Mouse (Mus musculus) hindbrain, embryonic 14.5 days (tissue): Measurements from ENCODE around the gene Nebl. TPM values are rescaled to one million over a fixed set of nuclear protein-coding genes. Genes with fewer than 3 reads are reported as not detected.
A peak's percentile ranks its signal among the peaks of the same experiment; 100 is the strongest.

Experiments used
- ATAC-seq: fragments of 200-750 bp; cut with Nextera tagmentation; 2 replicates; pipeline ENCODE4 v1.8.0; 2017; ENCODE audit warnings: moderate number of reproducible peaks, mild to moderate bottlenecking, moderate TSS enrichment, moderate library complexity; ENCODE audit not compliant: low FRiP score
- DNase-seq: peaks from one replicate; pipeline ENCODE4 v3.0.0-alpha.2; 2015; ENCODE audit warnings: low spot score
- H3K27ac ChIP-seq: fragments of 300-500 bp; sonication (generic); 2 replicates; pipeline ENCODE4 v1.5.1; 2014; ENCODE audit warnings: mild to moderate bottlenecking, moderate library complexity
- H3K27me3 ChIP-seq: fragments of 300-500 bp; sonication (generic); 2 replicates; pipeline ENCODE4 v1.6.1; 2014; ENCODE audit warnings: mild to moderate bottlenecking, low read length, mixed read lengths; ENCODE audit not compliant: control insufficient read depth, insufficient read depth
- H3K36me3 ChIP-seq: fragments of 300-500 bp; sonication (generic); replicated peaks from 2 replicates; pipeline ENCODE4 v1.6.1; 2014; ENCODE audit not compliant: control insufficient read depth, insufficient read depth
- H3K4me1 ChIP-seq: fragments of 300-500 bp; sonication (generic); replicated peaks from 2 replicates; pipeline ENCODE4 v1.6.1; 2014; ENCODE audit warnings: antibody characterized with exemption, low read length, mixed read lengths; ENCODE audit not compliant: control insufficient read depth, insufficient read depth
- H3K4me2 ChIP-seq: fragments of 300-500 bp; sonication (generic); replicated peaks from 2 replicates; pipeline ENCODE4 v1.6.1; 2014; ENCODE audit warnings: mild to moderate bottlenecking, moderate library complexity
- H3K4me3 ChIP-seq: fragments of 300-500 bp; sonication (generic); replicated peaks from 2 replicates; pipeline ENCODE4 v1.5.1; 2014; ENCODE audit warnings: mild to moderate bottlenecking, low read length
- H3K9ac ChIP-seq: fragments of 300-500 bp; sonication (generic); 2 replicates; pipeline ENCODE4 v1.6.1; 2014
- H3K9me3 ChIP-seq: fragments of 300-500 bp; sonication (generic); 2 replicates; pipeline ENCODE4 v1.6.1; 2016; ENCODE audit warnings: low read length; ENCODE audit not compliant: control insufficient read depth
- WGBS: fragments of 180-500 bp; shearing (Covaris S2); extraction: QIAGEN DNeasy Blood & Tissue Kit; methylation state at CpG from one replicate; pipeline ENCODE4 v1.1.7; 2014; 5-methylcytosine and 5-hydroxymethylcytosine counted together
- polyA plus RNA-seq: library from polyadenylated mRNA; unstranded; fragments of >200 nt; fragmentation: Nextera tagmentation; extraction: Ambion mirVana; gene quantifications from 2 replicates; pipeline ENCODE4 v1.2.1, GENCODE M21; 2014

Gene Nebl
- polyA plus RNA-seq, 1 experiment from 2014 or later, result 11.1 TPM

- ATAC-seq (no peak), DNase-seq (no peak)
- H3K9me3 ChIP-seq, result 0 out of 2 replicates have a peak, but pooled peaks cover 3% of the 10 kb centered on the region
- H3K27ac ChIP-seq, result no peak overlapping the region
- no peak overlapping the region for H3K9ac ChIP-seq
- H3K36me3 ChIP-seq, result no peaks in the 10 kb centered on the region
- no peaks in the 10 kb centered on the region for H3K27me3 ChIP-seq
- H3K4me3 ChIP-seq, result no peak overlapping the region
- 69% methylated on average over 5 of the region's 5 CpGs for WGBS
- no peak overlapping the region for H3K4me2 ChIP-seq
- no peaks in the 10 kb centered on the region for H3K4me1 ChIP-seq
Observed at GRCm38 (mm10) chr2:17658176-17658575, 73.1 kb downstream of the Nebl start.

GRCm38 (mm10) chr2:17650147-17650834 is 81.0 kb downstream of the Nebl start:
- H3K4me3 ChIP-seq, result no peak overlapping the region

GRCm38 (mm10) chr2:17649728-17650127 is 81.5 kb downstream of the Nebl start:
- Histone ChIP-seq H3K4me1 (no peaks in the 10 kb centered on the region), H3K4me3 (no peak overlapping the region), H3K9ac (no peak overlapping the region), H3K27ac (no peak overlapping the region), H3K4me2 (no peak overlapping the region), H3K36me3 (no peaks in the 10 kb centered on the region), H3K9me3 (0 out of 2 replicates have a peak, but pooled peaks cover 3% of the 10 kb centered on the region), H3K27me3 (no peaks in the 10 kb centered on the region)
- WGBS, result 59% methylated on average over 3 of the region's 3 CpGs
- DNase-seq (no peak), ATAC-seq (no peak)

More at GRCm38 (mm10) chr2:17650147-17650834, 81.0 kb downstream of the Nebl start:
- no peak for DNase-seq
- no peak overlapping the region for H3K9ac ChIP-seq
- 60% methylated on average over 10 of the region's 10 CpGs for WGBS
- H3K4me2 ChIP-seq, result no peak overlapping the region
- 0 out of 2 replicates have a peak, but pooled peaks cover 3% of the 10 kb centered on the region for H3K9me3 ChIP-seq
- ATAC-seq, result no peak
- no peaks in the 10 kb centered on the region for H3K36me3 ChIP-seq
- no peaks in the 10 kb centered on the region for H3K4me1 ChIP-seq
- H3K27ac ChIP-seq, result no peak overlapping the region
- no peaks in the 10 kb centered on the region for H3K27me3 ChIP-seq

GRCm38 (mm10) chr2:17644282-17645262 is 86.7 kb downstream of the Nebl start:
- no peaks in the 10 kb centered on the region for H3K9me3 ChIP-seq
- H3K4me1 ChIP-seq, result no peaks in the 10 kb centered on the region
- H3K27ac ChIP-seq, result no peak overlapping the region
- H3K4me3 ChIP-seq, result no peak overlapping the region
- DNase-seq (peak; percentile 78), ATAC-seq (peak; percentile 82; the same call in 1 of the 2 replicates)
- H3K4me2 ChIP-seq, result no peak overlapping the region
- H3K27me3 ChIP-seq, result no peaks in the 10 kb centered on the region
- 37% methylated on average over 3 of the region's 3 CpGs for WGBS
- no peak overlapping the region for H3K9ac ChIP-seq
- H3K36me3 ChIP-seq, result no peaks in the 10 kb centered on the region

GRCm38 (mm10) chr2:17643869-17644268 is 87.4 kb downstream of the Nebl start:
- DNase-seq (no peak), ATAC-seq (no peak)
- Histone ChIP-seq H3K36me3 (no peaks in the 10 kb centered on the region), H3K27me3 (no peaks in the 10 kb centered on the region), H3K4me3 (no peak overlapping the region), H3K4me1 (no peaks in the 10 kb centered on the region), H3K9me3 (no peaks in the 10 kb centered on the region), H3K9ac (no peak overlapping the region), H3K27ac (no peak overlapping the region), H3K4me2 (no peak overlapping the region)
- 53% methylated on average over 7 of the region's 7 CpGs for WGBS

- no peak overlapping the region for H3K4me3 ChIP-seq
- no peaks in the 10 kb centered on the region for H3K36me3 ChIP-seq
- no peaks in the 10 kb centered on the region for H3K4me1 ChIP-seq
- DNase-seq (no peak), ATAC-seq (no peak)
- no peaks in the 10 kb centered on the region for H3K9me3 ChIP-seq
- H3K27ac ChIP-seq, result no peak overlapping the region
- no peak overlapping the region for H3K4me2 ChIP-seq
- 90% methylated on average over 7 of the region's 7 CpGs for WGBS
- no peaks in the 10 kb centered on the region for H3K27me3 ChIP-seq
- no peak overlapping the region for H3K9ac ChIP-seq
Observed at GRCm38 (mm10) chr2:17642770-17643169, 88.5 kb downstream of the Nebl start.

GRCm38 (mm10) chr2:17640861-17641260 is 90.4 kb downstream of the Nebl start:
- WGBS, result 63% methylated on average over 4 of the region's 4 CpGs
- no peaks in the 10 kb centered on the region for H3K36me3 ChIP-seq
- DNase-seq (no peak), ATAC-seq (no peak)
- no peak overlapping the region for H3K4me2 ChIP-seq
- no peaks in the 10 kb centered on the region for H3K27me3 ChIP-seq
- no peaks in the 10 kb centered on the region for H3K9me3 ChIP-seq
- no peaks in the 10 kb centered on the region for H3K4me1 ChIP-seq
- no peak overlapping the region for H3K27ac ChIP-seq
- no peak overlapping the region for H3K4me3 ChIP-seq
- H3K9ac ChIP-seq, result no peak overlapping the region

GRCm38 (mm10) chr2:17638631-17639030 is 92.6 kb downstream of the Nebl start:
- Histone ChIP-seq H3K4me3 (no peak overlapping the region), H3K27ac (no peak overlapping the region), H3K27me3 (no peaks in the 10 kb centered on the region), H3K36me3 (no peaks in the 10 kb centered on the region), H3K4me2 (no peak overlapping the region), H3K4me1 (no peaks in the 10 kb centered on the region), H3K9ac (no peak overlapping the region), H3K9me3 (no peaks in the 10 kb centered on the region)
- 22% methylated on average over 5 of the region's 5 CpGs for WGBS
- ATAC-seq, result peak; percentile 68; the same call in 1 of the 2 replicates
- DNase-seq, result peak; percentile 46

GRCm38 (mm10) chr2:17623931-17624330 is 107.3 kb downstream of the Nebl start:
- 82% methylated on average over 3 of the region's 3 CpGs for WGBS
- H3K4me2 ChIP-seq, result no peak overlapping the region

More at GRCm38 (mm10) chr2:17623931-17624330, 107.3 kb downstream of the Nebl start:
- no peak for DNase-seq
- no peaks in the 10 kb centered on the region for H3K4me1 ChIP-seq
- H3K27ac ChIP-seq, result no peak overlapping the region
- H3K36me3 ChIP-seq, result no peaks in the 10 kb centered on the region
- no peaks in the 10 kb centered on the region for H3K27me3 ChIP-seq
- H3K4me3 ChIP-seq, result no peak overlapping the region
- no peaks in the 10 kb centered on the region for H3K9me3 ChIP-seq
- no peak for ATAC-seq
- no peak overlapping the region for H3K9ac ChIP-seq
